Mouse (Mus musculus): ENCODE data around the gene Hdac6. TPM values are rescaled to one million over a fixed set of nuclear protein-coding genes. Genes with fewer than 3 reads are reported as not detected.
A peak's percentile ranks its signal among the peaks of the same experiment; 100 is the strongest.
"Not testable (repeated sequence)": the region's sequence is repeated elsewhere in the genome, so short reads cannot be mapped to it uniquely, and the experiment has no call there.

The Hdac6 gene
- polyA plus RNA-seq, 1 experiment from 2014 or later = 53.5 TPM

- Histone ChIP-seq H3K36me3 (ENCODE audit: poor library complexity, severe bottlenecking) (no peaks in the 10 kb centered on the region), H3K4me3 (no peak overlapping the region), H3K9me3 (replicated peaks) (no peaks in the 10 kb centered on the region), H3K27ac (no peak overlapping the region), H3K9ac (no peak overlapping the region), H3K4me2 (no peak overlapping the region), H3K4me1 (no peaks in the 10 kb centered on the region), H3K27me3 (no peaks in the 10 kb centered on the region)
- WGBS = 95% methylated on average over 9 of the region's 9 CpGs
- no peak for ATAC-seq
Observed at GRCm38 (mm10) chrX:7958868-7959267, 11.2 kb upstream of the Hdac6 start.

- no peak overlapping the region for H3K4me3 ChIP-seq
- 0 out of 2 replicates have a peak, but pooled peaks cover 3% of the 10 kb centered on the region for H3K4me1 ChIP-seq
- H3K27me3 ChIP-seq = no peaks in the 10 kb centered on the region
- H3K9me3 ChIP-seq (replicated peaks) = no peaks in the 10 kb centered on the region
- no peak overlapping the region for H3K27ac ChIP-seq
- ATAC-seq = no peak
- H3K9ac ChIP-seq = no peak overlapping the region
- WGBS = 93% methylated on average over 7 of the region's 7 CpGs
- H3K4me2 ChIP-seq = no peak overlapping the region
- no peaks in the 10 kb centered on the region for H3K36me3 ChIP-seq (ENCODE audit: poor library complexity, severe bottlenecking)
Observed at GRCm38 (mm10) chrX:7950091-7950490, 2.4 kb upstream of the Hdac6 start.

GRCm38 (mm10) chrX:7947900-7948492, 307 bp upstream of the Hdac6 start:
- no peak overlapping the region for H3K27ac ChIP-seq
- H3K4me1 ChIP-seq = 0 out of 2 replicates have a peak, but pooled peaks cover 3% of the 10 kb centered on the region
- ATAC-seq = peak; percentile 99
- 18% methylated on average over 38 of the region's 38 CpGs for WGBS
- peak overlapping the region; percentile 50; the same call in 1 of the 2 replicates for H3K9ac ChIP-seq
- peak overlapping the region; percentile 63 for H3K4me2 ChIP-seq
- H3K9me3 ChIP-seq (replicated peaks) = no peaks in the 10 kb centered on the region
- H3K4me3 ChIP-seq = peak overlapping the region; percentile 46
- H3K36me3 ChIP-seq (ENCODE audit: poor library complexity, severe bottlenecking) = 0 out of 2 replicates have a peak, but pooled peaks cover 9% of the 10 kb centered on the region
- no peaks in the 10 kb centered on the region for H3K27me3 ChIP-seq

- 71% methylated on average over 8 of the region's 8 CpGs for WGBS
- ATAC-seq = no peak
Observed at GRCm38 (mm10) chrX:7945618-7946017, 2.1 kb downstream of the Hdac6 start.

GRCm38 (mm10) chrX:7937667-7938066, 10.0 kb downstream of the Hdac6 start:
- WGBS = 100% methylated on average over 6 of the region's 6 CpGs
- H3K9me3 ChIP-seq (replicated peaks) = no peaks in the 10 kb centered on the region
- no peaks in the 10 kb centered on the region for H3K4me1 ChIP-seq
- H3K9ac ChIP-seq = no peak overlapping the region
- H3K4me2 ChIP-seq = no peak overlapping the region
- H3K27ac ChIP-seq = no peak overlapping the region
- H3K4me3 ChIP-seq = no peak overlapping the region
- peaks cover 49% of the 10 kb centered on the region for H3K36me3 ChIP-seq (ENCODE audit: poor library complexity, severe bottlenecking)
- no peak for ATAC-seq
- no peaks in the 10 kb centered on the region for H3K27me3 ChIP-seq

More at GRCm38 (mm10) chrX:7945618-7946017, 2.1 kb downstream of the Hdac6 start:
- Histone ChIP-seq H3K4me2 (no peak overlapping the region), H3K4me1 (0 out of 2 replicates have a peak, but pooled peaks cover 3% of the 10 kb centered on the region), H3K9me3 (replicated peaks) (no peaks in the 10 kb centered on the region), H3K36me3 (ENCODE audit: poor library complexity, severe bottlenecking) (peaks cover 9% of the 10 kb centered on the region; the same call in 1 of the 2 replicates), H3K27me3 (no peaks in the 10 kb centered on the region), H3K27ac (no peak overlapping the region), H3K9ac (no peak overlapping the region), H3K4me3 (no peak overlapping the region)

GRCm38 (mm10) chrX:7936874-7937273, 10.8 kb downstream of the Hdac6 start:
- no peaks in the 10 kb centered on the region for H3K27me3 ChIP-seq
- H3K27ac ChIP-seq = no peak overlapping the region
- H3K36me3 ChIP-seq (ENCODE audit: poor library complexity, severe bottlenecking) = peaks cover 52% of the 10 kb centered on the region
- H3K9me3 ChIP-seq (replicated peaks) = no peaks in the 10 kb centered on the region
- no peak overlapping the region for H3K4me3 ChIP-seq
- 55% methylated on average over 11 of the region's 11 CpGs for WGBS
- no peaks in the 10 kb centered on the region for H3K4me1 ChIP-seq
- ATAC-seq = no peak
- no peak overlapping the region for H3K4me2 ChIP-seq
- no peak overlapping the region for H3K9ac ChIP-seq

- peaks cover 13% of the 10 kb centered on the region for H3K27me3 ChIP-seq
- WGBS = 19% methylated on average over 19 of the region's 19 CpGs
- no peak within 1 kb of the TSS for H3K4me2 ChIP-seq
- H3K4me1 ChIP-seq = no peaks in the 10 kb centered on the region
- H3K9me3 ChIP-seq (replicated peaks) = no peaks in the 10 kb centered on the region; the same call in 1 of the 2 replicates
- no peak for ATAC-seq
- H3K27ac ChIP-seq = no peak within 1 kb of the TSS
- H3K9ac ChIP-seq = no peak within 1 kb of the TSS
- H3K4me3 ChIP-seq = no peak within 1 kb of the TSS
- H3K36me3 ChIP-seq (ENCODE audit: poor library complexity, severe bottlenecking) = peaks cover 26% of the 10 kb centered on the region
Observed at GRCm38 (mm10) chrX:7928270-7928790, 19.4 kb downstream of the Hdac6 start, which contains the start of gene Eras. Gene Eras, minus strand, starts transcription at chrX:7928607.

GRCm38 (mm10) chrX:7927116-7927515, 20.6 kb downstream of the Hdac6 start:
- no peak overlapping the region for H3K4me2 ChIP-seq
- no peak overlapping the region for H3K9ac ChIP-seq
- WGBS = 28% methylated on average over 10 of the region's 10 CpGs
- H3K4me1 ChIP-seq = peaks cover 8% of the 10 kb centered on the region
- no peaks in the 10 kb centered on the region; the same call in 1 of the 2 replicates for H3K9me3 ChIP-seq (replicated peaks)
- ATAC-seq = no peak
- peaks cover 27% of the 10 kb centered on the region for H3K36me3 ChIP-seq (ENCODE audit: poor library complexity, severe bottlenecking)
- H3K27me3 ChIP-seq = peaks cover 25% of the 10 kb centered on the region
- no peak overlapping the region for H3K4me3 ChIP-seq
- H3K27ac ChIP-seq = no peak overlapping the region

GRCm38 (mm10) chrX:7926266-7926665, 21.4 kb downstream of the Hdac6 start:
- 84% methylated on average over 6 of the region's 6 CpGs for WGBS
- Histone ChIP-seq H3K4me3 (no peak overlapping the region), H3K4me1 (peaks cover 8% of the 10 kb centered on the region), H3K27me3 (peaks cover 29% of the 10 kb centered on the region), H3K9me3 (replicated peaks) (no peaks in the 10 kb centered on the region; the same call in 1 of the 2 replicates), H3K9ac (no peak overlapping the region), H3K27ac (no peak overlapping the region), H3K4me2 (no peak overlapping the region), H3K36me3 (ENCODE audit: poor library complexity, severe bottlenecking) (peaks cover 18% of the 10 kb centered on the region)
- no peak for ATAC-seq

- Histone ChIP-seq H3K4me1 (peaks cover 8% of the 10 kb centered on the region), H3K27ac (no peak overlapping the region), H3K27me3 (peaks cover 29% of the 10 kb centered on the region), H3K36me3 (ENCODE audit: poor library complexity, severe bottlenecking) (0 out of 2 replicates have a peak, but pooled peaks cover 5% of the 10 kb centered on the region), H3K4me3 (peak overlapping the region; percentile 46), H3K9ac (peak overlapping the region; percentile 59), H3K9me3 (replicated peaks) (no peaks in the 10 kb centered on the region), H3K4me2 (peak overlapping the region; percentile 63)
- WGBS = 14% methylated on average over 33 of the region's 48 CpGs
- ATAC-seq = no peak
Observed at GRCm38 (mm10) chrX:7922032-7922431, 25.7 kb downstream of the Hdac6 start.

GRCm38 (mm10) chrX:7919601-7920383, 27.9 kb downstream of the Hdac6 start, which contains the start of gene Pcsk1n:
Gene Pcsk1n, plus strand, starts transcription at chrX:7919822.
- peak; percentile 91 for ATAC-seq
- peak within 1 kb of the TSS; percentile 46 for H3K4me3 ChIP-seq
- peak within 1 kb of the TSS; percentile 63 for H3K4me2 ChIP-seq
- peaks cover 8% of the 10 kb centered on the region for H3K4me1 ChIP-seq
- 21% methylated on average over 30 of the region's 40 CpGs for WGBS
- H3K9ac ChIP-seq = peak within 1 kb of the TSS; percentile 60
- H3K27me3 ChIP-seq = peaks cover 24% of the 10 kb centered on the region
- peak within 1 kb of the TSS; percentile 57 for H3K27ac ChIP-seq
- 0 out of 2 replicates have a peak, but pooled peaks cover 5% of the 10 kb centered on the region for H3K36me3 ChIP-seq (ENCODE audit: poor library complexity, severe bottlenecking)
- H3K9me3 ChIP-seq (replicated peaks) = no peaks in the 10 kb centered on the region

GRCm38 (mm10) chrX:7917960-7918359, 29.7 kb downstream of the Hdac6 start:
- H3K27ac ChIP-seq; H3K4me1 ChIP-seq; H3K4me2 ChIP-seq; H3K36me3 ChIP-seq (ENCODE audit: poor library complexity, severe bottlenecking); H3K9ac ChIP-seq; ATAC-seq; H3K9me3 ChIP-seq (replicated peaks); H3K4me3 ChIP-seq: not testable (repeated sequence)
- peaks cover 12% of the 10 kb centered on the region for H3K27me3 ChIP-seq
- 80% methylated on average over 6 of the region's 6 CpGs for WGBS
